Mouse (Mus musculus): ENCODE data around the gene Eml2. TPM values are rescaled to one million over a fixed set of nuclear protein-coding genes. Genes with fewer than 3 reads are reported as not detected.

Gene Eml2
- total RNA-seq, 2 experiments from 2014 or later: 131 to 138 TPM

- intact Hi-C loops (cut with DNase I): loop anchor here (2.0 kb wide), 1 partner anchor 31 kb away; no protein-coding TSS in a partner anchor
- TF ChIP-seq CTCF (IDR thresholded peaks at IDR 0.05): no peak
- DNase-seq (ENCODE audit: extremely low spot score in 1 of 2, low spot score in 2 of 2): no peak
- H3K4me3 ChIP-seq: no peak overlapping the region
- H3K27ac ChIP-seq: no peak overlapping the region
These were observed 33.3 kb downstream of the Eml2 start for GRCm38 (mm10) chr7:19209494-19209893.

GRCm38 (mm10) chr7:19210010-19210409 is 33.8 kb downstream of the Eml2 start:
- intact Hi-C loops (cut with DNase I): no loop called here
- peak; percentile 32 for TF ChIP-seq CTCF (IDR thresholded peaks at IDR 0.05)
- H3K4me3 ChIP-seq: no peak overlapping the region
- no peak overlapping the region for H3K27ac ChIP-seq
- DNase-seq (ENCODE audit: extremely low spot score in 1 of 2, low spot score in 2 of 2): no peak

- intact Hi-C loops (cut with DNase I): no loop called here
- no peak for TF ChIP-seq CTCF (IDR thresholded peaks at IDR 0.05)
- Histone ChIP-seq H3K27ac (no peak overlapping the region), H3K4me3 (no peak overlapping the region)
- no peak for DNase-seq (ENCODE audit: extremely low spot score in 1 of 2, low spot score in 2 of 2)
These were observed 34.9 kb downstream of the Eml2 start for GRCm38 (mm10) chr7:19211041-19211675.

- intact Hi-C loops (cut with DNase I): no loop called here
- Histone ChIP-seq H3K4me3 (peak within 1 kb of the TSS; percentile 53), H3K27ac (peak within 1 kb of the TSS; percentile 57; the same call in 1 of the 2 replicates)
- TF ChIP-seq CTCF (IDR thresholded peaks at IDR 0.05): peak; percentile 14
- DNase-seq (ENCODE audit: extremely low spot score in 1 of 2, low spot score in 2 of 2): no peak
These were observed 36.0 kb downstream of the Eml2 start, which contains the start of gene Gpr4 for GRCm38 (mm10) chr7:19211996-19212755. Gene Gpr4 (plus strand): TSS chr7:19212538.

- no peak for DNase-seq (ENCODE audit: extremely low spot score in 1 of 2, low spot score in 2 of 2)
- intact Hi-C loops (cut with DNase I): no loop called here
- Histone ChIP-seq H3K27ac (no peak overlapping the region; the same call in 1 of the 2 replicates), H3K4me3 (peak overlapping the region; percentile 27; the same call in 1 of the 2 replicates)
- no peak for TF ChIP-seq CTCF (IDR thresholded peaks at IDR 0.05)
These were observed 37.2 kb downstream of the Eml2 start for GRCm38 (mm10) chr7:19213385-19213784.

- no peak for TF ChIP-seq CTCF (IDR thresholded peaks at IDR 0.05)
- no peak for DNase-seq (ENCODE audit: extremely low spot score in 1 of 2, low spot score in 2 of 2)
- no peak overlapping the region; the same call in none of the 2 replicates for H3K4me3 ChIP-seq
- intact Hi-C loops (cut with DNase I): no loop called here
- no peak overlapping the region; the same call in 1 of the 2 replicates for H3K27ac ChIP-seq
These were observed 38.1 kb downstream of the Eml2 start for GRCm38 (mm10) chr7:19214369-19214768.

- no peak for TF ChIP-seq CTCF (IDR thresholded peaks at IDR 0.05)
- H3K4me3 ChIP-seq: no peak overlapping the region; the same call in 1 of the 2 replicates
- intact Hi-C loops (cut with DNase I): no loop called here
- DNase-seq (ENCODE audit: extremely low spot score in 1 of 2, low spot score in 2 of 2): no peak
- H3K27ac ChIP-seq: no peak overlapping the region; the same call in 1 of the 2 replicates
These were observed 38.7 kb downstream of the Eml2 start for GRCm38 (mm10) chr7:19214940-19215339.

GRCm38 (mm10) chr7:19217492-19217891 is 41.3 kb downstream of the Eml2 start:
- intact Hi-C loops (cut with DNase I): no loop called here
- no peak for DNase-seq (ENCODE audit: extremely low spot score in 1 of 2, low spot score in 2 of 2)
- H3K4me3 ChIP-seq: no peak overlapping the region
- no peak overlapping the region for H3K27ac ChIP-seq
- TF ChIP-seq CTCF (IDR thresholded peaks at IDR 0.05): no peak

GRCm38 (mm10) chr7:19217944-19218343 is 41.7 kb downstream of the Eml2 start:
- no peak for DNase-seq (ENCODE audit: extremely low spot score in 1 of 2, low spot score in 2 of 2)
- TF ChIP-seq CTCF (IDR thresholded peaks at IDR 0.05): no peak
- intact Hi-C loops (cut with DNase I): no loop called here

GRCm38 (mm10) chr7:19220061-19220460 is 43.8 kb downstream of the Eml2 start:
- DNase-seq (ENCODE audit: extremely low spot score in 1 of 2, low spot score in 2 of 2): no peak
- no peak overlapping the region for H3K4me3 ChIP-seq
- no peak overlapping the region for H3K27ac ChIP-seq
- no peak for TF ChIP-seq CTCF (IDR thresholded peaks at IDR 0.05)
- intact Hi-C loops (cut with DNase I): no loop called here

More at GRCm38 (mm10) chr7:19217944-19218343, 41.7 kb downstream of the Eml2 start:
- no peak overlapping the region for H3K4me3 ChIP-seq
- no peak overlapping the region for H3K27ac ChIP-seq

- Histone ChIP-seq H3K27ac (no peak overlapping the region), H3K4me3 (no peak overlapping the region)
- DNase-seq (ENCODE audit: extremely low spot score in 1 of 2, low spot score in 2 of 2): no peak
- intact Hi-C loops (cut with DNase I): no loop called here
- TF ChIP-seq CTCF (IDR thresholded peaks at IDR 0.05): no peak
These were observed 46.0 kb downstream of the Eml2 start for GRCm38 (mm10) chr7:19222189-19222588.

- TF ChIP-seq CTCF (IDR thresholded peaks at IDR 0.05): no peak
- intact Hi-C loops (cut with DNase I): no loop called here
- no peak for DNase-seq (ENCODE audit: extremely low spot score in 1 of 2, low spot score in 2 of 2)
- Histone ChIP-seq H3K4me3 (no peak overlapping the region), H3K27ac (no peak overlapping the region)
These were observed 46.7 kb downstream of the Eml2 start for GRCm38 (mm10) chr7:19222875-19223274.

All from left cerebral cortex, adult 2 months (tissue).